Mouse (Mus musculus) heart, postnatal 4 days (tissue): ENCODE data around the gene D16Ertd472e. TPM values are rescaled to one million over a fixed set of nuclear protein-coding genes. Genes with fewer than 3 reads are reported as not detected.

Experiments used
- DNase-seq: peaks from one replicate; pipeline ENCODE4 v3.0.0; 2021
- total RNA-seq, 2 experiments: library from RNA; stranded (reverse); gene quantifications; 2 replicates each; pipeline ENCODE4 v1.2.3; 2021

D16Ertd472e gene
- total RNA-seq: 1 to 10 TPM; 7.8 to 8.0 TPM

GRCm38 (mm10) chr16:78576478-78577084 is at the start of gene D16Ertd472e:
Gene D16Ertd472e (minus strand): TSS chr16:78576708.
- DNase-seq: peak; percentile 90

GRCm38 (mm10) chr16:78622755-78623154 is 46.2 kb upstream of the D16Ertd472e start:
- no peak for DNase-seq

- peak; percentile 23 for DNase-seq
These were observed 42.9 kb upstream of the D16Ertd472e start for GRCm38 (mm10) chr16:78619386-78619785.

- no peak for DNase-seq
These were observed 41.4 kb upstream of the D16Ertd472e start for GRCm38 (mm10) chr16:78617757-78618532.

DNA sequence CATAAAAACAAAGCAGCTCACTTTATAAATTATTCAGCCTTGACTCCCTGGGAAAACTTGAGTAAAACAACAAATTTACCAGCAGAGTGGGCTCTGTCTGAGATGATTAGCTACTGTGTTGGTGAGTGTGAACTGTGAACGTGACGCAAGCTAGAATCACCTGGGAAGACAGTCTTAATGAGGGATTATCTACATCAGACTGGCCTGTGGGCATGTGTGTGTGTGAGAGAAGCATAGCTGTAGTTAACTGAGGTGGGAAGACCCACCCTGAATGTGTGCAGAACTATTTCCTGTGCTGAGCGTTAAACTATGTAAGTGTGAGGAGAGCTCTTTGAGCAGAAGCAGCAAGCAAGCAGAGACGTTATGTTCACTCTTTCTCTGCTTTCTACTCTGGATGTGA is 29.7 kb upstream of the D16Ertd472e start:
- DNase-seq: no peak

GRCm38 (mm10) chr16:78598919-78599318 is 22.4 kb upstream of the D16Ertd472e start:
- DNase-seq: no peak

GRCm38 (mm10) chr16:78596381-78596780 is 19.9 kb upstream of the D16Ertd472e start:
- DNase-seq: no peak

GRCm38 (mm10) chr16:78595821-78596220 is 19.3 kb upstream of the D16Ertd472e start:
- no peak for DNase-seq

GRCm38 (mm10) chr16:78594154-78594553 is 17.6 kb upstream of the D16Ertd472e start:
- DNase-seq: no peak

GRCm38 (mm10) chr16:78591130-78591529 is 14.6 kb upstream of the D16Ertd472e start:
- no peak for DNase-seq

DNA sequence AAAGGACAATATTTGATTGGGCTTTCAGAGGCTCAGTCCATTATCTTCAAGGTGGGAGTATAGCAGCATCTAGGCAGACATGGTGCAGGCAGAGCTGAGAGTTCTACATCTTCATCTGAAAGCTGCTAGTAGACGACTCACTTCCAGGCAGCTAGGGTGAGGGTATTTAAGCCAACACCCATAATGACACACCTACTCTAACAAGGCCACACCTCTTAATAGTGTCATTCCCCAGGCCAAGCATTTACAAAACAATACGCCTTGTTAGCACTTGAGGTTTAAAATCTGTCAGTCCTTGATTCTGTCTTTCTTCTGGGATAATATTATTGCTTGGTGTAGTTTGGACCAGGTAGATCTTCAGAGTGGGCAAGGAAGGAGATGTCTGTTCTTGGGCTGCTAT is 12.3 kb upstream of the D16Ertd472e start:
- no peak for DNase-seq

GRCm38 (mm10) chr16:78586621-78587020 is 10.1 kb upstream of the D16Ertd472e start:
- no peak for DNase-seq

GRCm38 (mm10) chr16:78585664-78586397 is 9.3 kb upstream of the D16Ertd472e start:
- no peak for DNase-seq

GRCm38 (mm10) chr16:78585163-78585562 is 8.7 kb upstream of the D16Ertd472e start:
- DNase-seq: no peak

GRCm38 (mm10) chr16:78583968-78584367 is 7.5 kb upstream of the D16Ertd472e start:
- no peak for DNase-seq

DNA sequence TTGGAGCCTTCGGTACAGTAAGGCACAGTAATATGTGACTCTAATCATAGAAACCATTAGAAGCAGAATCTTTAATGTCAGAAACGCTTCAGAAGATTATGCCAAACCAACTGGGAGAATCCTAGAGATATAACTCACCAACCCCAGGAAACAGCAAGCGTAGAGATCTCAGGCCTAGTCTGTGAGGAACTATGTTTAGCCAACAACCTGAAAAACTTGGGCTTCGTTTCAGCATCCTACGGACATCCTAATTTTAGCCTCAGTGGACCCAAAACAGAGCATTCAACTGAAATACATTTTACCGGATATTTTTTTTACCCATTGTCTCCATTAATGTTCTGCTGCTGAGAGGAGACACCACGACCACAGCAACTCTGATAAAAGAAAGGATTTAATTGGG is 3.9 kb upstream of the D16Ertd472e start:
- DNase-seq: no peak

DNA sequence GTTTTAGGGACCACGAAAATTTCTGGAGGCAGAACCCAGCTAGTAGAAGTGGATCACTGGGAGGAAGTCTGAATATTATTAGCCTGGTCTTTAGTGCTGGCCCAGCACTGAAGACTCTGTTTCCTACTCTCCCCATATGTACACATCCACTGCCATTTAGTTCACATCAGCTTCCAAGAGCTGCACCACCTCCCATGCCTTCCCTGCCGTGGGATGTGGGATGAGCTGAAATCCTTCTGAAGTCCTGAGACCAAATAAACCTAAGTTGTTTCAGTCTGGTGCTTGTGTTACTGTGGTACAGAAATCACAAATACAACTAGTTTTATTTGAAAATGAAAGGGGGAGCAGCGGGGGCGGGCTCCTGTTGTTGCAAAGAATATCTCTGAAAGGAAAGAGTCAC is 2.9 kb upstream of the D16Ertd472e start:
- DNase-seq: no peak

DNA sequence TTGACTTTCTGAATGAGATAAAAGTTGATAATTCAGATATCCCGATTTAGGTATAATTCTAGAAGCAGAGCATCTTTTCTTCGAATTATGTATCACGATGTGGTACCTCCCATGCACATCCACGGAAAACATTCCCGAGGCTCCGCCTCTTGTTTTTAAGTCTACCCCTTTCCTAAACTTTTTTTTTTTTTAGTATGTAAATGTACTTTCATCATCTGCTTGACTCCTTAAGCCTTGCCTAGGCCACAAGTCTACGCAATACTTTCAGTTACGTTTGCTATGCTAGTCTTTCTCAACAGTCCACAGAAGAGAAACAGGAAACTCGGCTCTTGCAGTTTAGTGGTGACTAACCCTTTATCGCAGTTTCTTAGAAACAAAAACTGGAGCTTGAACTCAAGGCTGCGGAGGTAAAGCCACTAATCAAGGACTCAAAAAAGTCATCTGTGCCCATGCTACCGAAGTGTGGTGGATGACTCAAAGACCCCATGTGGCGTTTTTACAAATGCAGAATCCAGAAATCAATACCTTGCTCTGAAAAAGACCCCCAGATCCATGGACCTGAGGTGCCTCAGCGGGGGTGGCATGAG is 670 bp upstream of the D16Ertd472e start:
- no peak for DNase-seq

GRCm38 (mm10) chr16:78575852-78576477 is 543 bp downstream of the D16Ertd472e start:
- DNase-seq: peak; percentile 76

GRCm38 (mm10) chr16:78575190-78575851 is 1.2 kb downstream of the D16Ertd472e start:
- DNase-seq: no peak

DNA sequence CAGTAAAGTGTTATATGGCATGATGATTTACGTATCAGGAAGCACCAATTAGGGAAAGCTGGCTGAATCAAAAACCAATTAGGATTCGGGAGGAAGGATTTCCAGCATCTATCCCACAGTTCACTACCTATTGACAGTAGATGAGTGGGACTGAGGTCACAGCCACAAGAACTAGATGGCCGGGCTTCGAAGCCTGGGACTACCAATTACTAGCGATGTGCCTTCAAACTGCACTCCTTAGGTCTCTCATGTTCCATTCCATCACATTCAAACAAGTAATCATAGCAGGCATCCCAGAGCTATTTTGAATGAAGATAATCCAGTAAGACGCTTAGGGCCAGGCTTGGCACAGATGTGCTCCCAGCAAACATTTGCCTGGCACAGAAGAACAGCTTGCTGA is 2.3 kb downstream of the D16Ertd472e start:
- no peak for DNase-seq

GRCm38 (mm10) chr16:78573016-78573415 is 3.5 kb downstream of the D16Ertd472e start:
- DNase-seq: no peak
